Mouse (Mus musculus) small intestine, adult 10 weeks (tissue): Measurements from ENCODE around the gene Irx1. TPM values are rescaled to one million over a fixed set of nuclear protein-coding genes. Genes with fewer than 3 reads are reported as not detected.

Experiments
- polyA plus RNA-seq: library from polyadenylated mRNA; stranded (reverse); fragments of 350-450 nt; fragmentation: Illumina TruSeq; extraction: RNeasy Lipid Tissue Mini Kit (QIAGEN cat#74804); gene quantifications from one replicate; pipeline ENCODE4 v1.2.3, GENCODE M21; 2014; ENCODE audit warnings: low replicate concordance

Irx1 gene
- not detected for polyA plus RNA-seq

GRCm38 (mm10) chr13:71963356-71964351, at the start of gene Irx1:
TSS of gene Irx1 (minus strand) at chr13:71963723.

